Mouse (Mus musculus) liver, postnatal 0 days (tissue): ENCODE data around the gene Tex13c1. TPM values are rescaled to one million over a fixed set of nuclear protein-coding genes. Genes with fewer than 3 reads are reported as not detected.

ENCODE experiments used
- ATAC-seq: fragments of 200-750 bp; cut with Nextera tagmentation; 2 replicates; pipeline ENCODE4 v1.8.0; 2017; ENCODE audit warnings: mild to moderate bottlenecking, moderate library complexity
- DNase-seq: peaks from one replicate; pipeline ENCODE4 v3.0.0-alpha.2; 2016
- H3K27ac ChIP-seq: fragments of 300-500 bp; sonication (generic); 2 replicates; pipeline ENCODE4 v1.5.1; 2014; ENCODE audit warnings: antibody characterized with exemption, moderate library complexity, mild to moderate bottlenecking, low read depth
- H3K27me3 ChIP-seq: fragments of 300-500 bp; sonication (generic); 2 replicates; pipeline ENCODE4 v1.6.1; 2014; ENCODE audit warnings: low read length, control low read depth, mixed read lengths; ENCODE audit not compliant: insufficient read depth
- H3K36me3 ChIP-seq: fragments of 300-500 bp; sonication (generic); replicated peaks from 2 replicates; pipeline ENCODE4 v1.6.1; 2014; ENCODE audit warnings: mild to moderate bottlenecking, control low read depth, low read length, moderate library complexity, mixed read lengths; ENCODE audit not compliant: insufficient read depth
- H3K4me1 ChIP-seq: fragments of 300-500 bp; sonication (generic); 2 replicates; pipeline ENCODE4 v1.6.1; 2014; ENCODE audit warnings: antibody characterized with exemption, mild to moderate bottlenecking, control low read depth; ENCODE audit not compliant: insufficient read depth
- H3K4me2 ChIP-seq: fragments of 300-500 bp; sonication (generic); 2 replicates; pipeline ENCODE4 v1.6.1; 2014; ENCODE audit warnings: low read depth, mild to moderate bottlenecking, low read length, moderate library complexity, mixed read lengths
- H3K4me3 ChIP-seq: fragments of 300-500 bp; sonication (generic); 2 replicates; pipeline ENCODE4 v1.5.1; 2014; ENCODE audit warnings: low read depth, low read length
- H3K9ac ChIP-seq: fragments of 300-500 bp; sonication (generic); replicated peaks from 2 replicates; pipeline ENCODE4 v1.6.1; 2014; ENCODE audit warnings: mild to moderate bottlenecking, moderate library complexity
- H3K9me3 ChIP-seq: fragments of 300-500 bp; sonication (generic); 2 replicates; pipeline ENCODE4 v1.6.1; 2016; ENCODE audit warnings: mild to moderate bottlenecking, control low read depth, low read length, mixed read lengths
- CTCF ChIP-seq: sonication (generic); IDR thresholded peaks from 2 replicates; pipeline ENCODE4 v1.5.1; 2016; ENCODE audit warnings: antibody characterized with exemption, low read depth
- EP300 ChIP-seq: IDR thresholded peaks from 2 replicates; pipeline ENCODE4 v1.6.1; 2016; ENCODE audit warnings: antibody characterized with exemption, low read depth, mild to moderate bottlenecking
- WGBS: fragments of 180-500 bp; shearing (Covaris S2); extraction: QIAGEN DNeasy Blood & Tissue Kit; methylation state at CpG from one replicate; pipeline ENCODE4 v1.1.7; 2014; ENCODE audit not compliant: insufficient replicate concordance; 5-methylcytosine and 5-hydroxymethylcytosine counted together
- polyA plus RNA-seq: library from polyadenylated mRNA; unstranded; fragments of >200 nt; fragmentation: Nextera tagmentation; extraction: Ambion mirVana; gene quantifications from 2 replicates; pipeline ENCODE4 v1.2.1, GENCODE M21; 2015

Gene Tex13c1
- polyA plus RNA-seq: not detected in 2 replicates

DNA sequence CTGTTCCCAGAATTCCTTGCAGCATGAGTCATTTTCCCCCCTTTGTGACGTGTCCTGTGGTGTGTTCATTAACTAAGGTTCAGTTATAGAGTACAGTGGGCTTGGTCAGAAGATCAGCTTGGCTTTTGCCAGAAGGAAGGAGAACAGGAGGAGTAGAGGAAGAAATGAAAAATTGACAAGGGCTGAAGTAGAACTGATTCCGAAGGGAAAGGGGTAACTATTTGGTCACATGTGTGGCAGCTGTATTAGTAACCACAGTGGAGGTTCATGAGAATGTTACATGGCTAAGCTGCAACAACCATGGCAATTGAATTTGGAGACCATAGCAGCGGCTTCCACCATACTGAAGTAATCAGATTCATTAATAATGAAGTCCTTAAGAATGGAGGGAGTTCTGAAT, at the start of gene Tex13c1:
Tex13c1 (plus strand) TSS at position 301 of the 400 bp plus-strand sequence.
- Histone ChIP-seq H3K4me3 (no peak within 1 kb of the TSS), H3K36me3 (no peaks in the 10 kb centered on the region), H3K9ac (no peak within 1 kb of the TSS), H3K4me1 (no peaks in the 10 kb centered on the region), H3K9me3 (no peaks in the 10 kb centered on the region), H3K4me2 (no peak within 1 kb of the TSS), H3K27me3 (no peaks in the 10 kb centered on the region), H3K27ac (no peak within 1 kb of the TSS)
- no peak for TF ChIP-seq CTCF
- TF ChIP-seq EP300: no peak
- ATAC-seq: no peak
- DNase-seq: no peak
- 72% methylated on average over 3 of the region's 3 CpGs for WGBS

Other genes with a start within 250 kb of the Tex13c1 start
- gene Tenm1, start 162.0 kb upstream of the Tex13c1 start, polyA plus RNA-seq: not detected in 2 replicates